Mouse (Mus musculus) heart, postnatal 0 days (tissue): ENCODE measurements at regions not wholly inside any gene's neighbourhood (a gene's known extent, or its start where the extent isn't known, plus 50 kb on each side); places are given as distances from the start of the nearest gene placed in this dataset.

Experiments
- CTCF ChIP-seq: IDR thresholded peaks from 2 replicates; pipeline ENCODE4 v1.5.1; 2016; ENCODE audit warnings: antibody characterized with exemption, control low read depth, low read depth
- EP300 ChIP-seq: IDR thresholded peaks from 2 replicates; pipeline ENCODE4 v1.6.1; 2016; ENCODE audit warnings: antibody characterized with exemption, low read depth

GRCm38 (mm10) chr6:51220778-51221177 lies 211.7 kb upstream of the Nfe2l3 start:
- no peak for TF ChIP-seq CTCF
- TF ChIP-seq EP300: no peak
